Mouse (Mus musculus) MEL (cell line): ENCODE data around the gene Actn1. TPM values are rescaled to one million over a fixed set of nuclear protein-coding genes. Genes with fewer than 3 reads are reported as not detected.

Experiments used
- DNase-seq: peaks from one replicate; pipeline ENCODE4 v3.0.0; 2011; ENCODE audit warnings: low read depth, low spot score
- H3K27ac ChIP-seq: 2 replicates; pipeline ENCODE4 v1.5.1; 2012; ENCODE audit warnings: low read depth, mild to moderate bottlenecking, control low read depth, low read length, moderate library complexity; ENCODE audit not compliant: control insufficient read depth
- H3K27me3 ChIP-seq, 2 experiments: fragments of 150-350 bp in 1 of 2; sonication (generic) in 1 of 2; 2 replicates each; pipeline ENCODE4 v1.6.1; 2012; ENCODE audit warnings: low read length in 2 of 2, mild to moderate bottlenecking in 2 of 2, improper control_type of control experiment in 1 of 2, moderate library complexity in 1 of 2; ENCODE audit not compliant: insufficient read depth in 2 of 2, control insufficient read depth in 1 of 2
- H3K36me3 ChIP-seq, 2 experiments: 2 replicates each; pipeline ENCODE4 v1.6.1; 2012 to 2014; ENCODE audit warnings: low read length in 2 of 2, improper control_type of control experiment in 1 of 2, inconsistent platforms in 1 of 2, mild to moderate bottlenecking in 1 of 2; ENCODE audit not compliant: insufficient read depth in 2 of 2, control insufficient read depth in 1 of 2
- H3K4me1 ChIP-seq, 2 experiments: fragments of 150-350 bp in 1 of 2; sonication (generic) in 1 of 2; 2 replicates each; pipeline ENCODE4 v1.6.1; 2012; ENCODE audit warnings: low read length in 2 of 2, improper control_type of control experiment in 1 of 2, mild to moderate bottlenecking in 1 of 2; ENCODE audit not compliant: insufficient read depth in 2 of 2, control insufficient read depth in 1 of 2
- H3K4me3 ChIP-seq, 2 experiments: fragments of 150-350 bp in 1 of 2; sonication (generic) in 1 of 2; 2 replicates each; pipeline ENCODE4 v1.5.1; 2012; ENCODE audit warnings: low read depth in 2 of 2, low read length in 2 of 2, mild to moderate bottlenecking in 2 of 2, moderate library complexity in 2 of 2, control low read depth in 1 of 2, improper control_type of control experiment in 1 of 2; ENCODE audit not compliant: control insufficient read depth in 1 of 2, insufficient read depth in 1 of 2
- H3K79me2 ChIP-seq: 2 replicates; pipeline ENCODE4 v1.6.1; 2012; ENCODE audit warnings: mild to moderate bottlenecking, low read length, moderate library complexity; ENCODE audit not compliant: control insufficient read depth, poor library complexity, insufficient read depth
- H3K9ac ChIP-seq: 2 replicates; pipeline ENCODE4 v1.6.1; 2012; ENCODE audit warnings: low read depth, mild to moderate bottlenecking, control low read depth, low read length, moderate library complexity; ENCODE audit not compliant: control insufficient read depth, poor library complexity, severe bottlenecking
- H3K9me3 ChIP-seq: fragments of 150-350 bp; sonication (generic); replicated peaks from 2 replicates; pipeline ENCODE4 v1.6.1; 2012; ENCODE audit warnings: mild to moderate bottlenecking, low read length, improper control_type of control experiment, moderate library complexity; ENCODE audit not compliant: insufficient read depth
- CHD1 ChIP-seq: IDR thresholded peaks from 2 replicates; pipeline ENCODE4 v1.6.1; 2012; ENCODE audit warnings: low read depth, mild to moderate bottlenecking, inconsistent platforms, low read length, improper control_type of control experiment
- CHD2 ChIP-seq: IDR thresholded peaks from 2 replicates; pipeline ENCODE4 v1.6.1; 2011; ENCODE audit warnings: low read length, improper control_type of control experiment
- CTCF ChIP-seq, 3 experiments: IDR thresholded peaks in 2 of 3; conservative IDR thresholded peaks in 1 of 3; 2 replicates each; pipeline ENCODE4 v1.5.1; 2011 to 2012; ENCODE audit warnings: low read length in 3 of 3, low read depth in 2 of 3, mild to moderate bottlenecking in 2 of 3, improper control_type of control experiment in 1 of 3, inconsistent platforms in 1 of 3, mixed read lengths in 1 of 3, moderate library complexity in 1 of 3; ENCODE audit not compliant: control insufficient read depth in 1 of 3, insufficient read depth in 1 of 3, poor library complexity in 1 of 3, severe bottlenecking in 1 of 3
- E2F4 ChIP-seq: IDR thresholded peaks from 2 replicates; pipeline ENCODE4 v1.6.1; 2011; ENCODE audit warnings: low read depth, low read length, improper control_type of control experiment, borderline replicate concordance
- ELF1 ChIP-seq: IDR thresholded peaks from 2 replicates; pipeline ENCODE4 v1.6.1; 2014; ENCODE audit warnings: low read depth, mild to moderate bottlenecking, inconsistent platforms, low read length, improper control_type of control experiment, moderate library complexity
- ETS1 ChIP-seq: IDR thresholded peaks from 2 replicates; pipeline ENCODE4 v1.6.1; 2012; ENCODE audit warnings: low read depth, mild to moderate bottlenecking, inconsistent platforms, low read length, improper control_type of control experiment, moderate library complexity
- GABPA ChIP-seq: IDR thresholded peaks from 2 replicates; pipeline ENCODE4 v1.6.1; 2012; ENCODE audit warnings: low read depth, mild to moderate bottlenecking, inconsistent platforms, low read length, improper control_type of control experiment, moderate library complexity
- GATA1 ChIP-seq: IDR thresholded peaks from 2 replicates; pipeline ENCODE4 v1.6.1; 2011; ENCODE audit warnings: low read depth, low read length, improper control_type of control experiment
- HCFC1 ChIP-seq: IDR thresholded peaks from 2 replicates; pipeline ENCODE4 v1.6.1; 2012; ENCODE audit warnings: low read depth, mild to moderate bottlenecking, inconsistent platforms, low read length, improper control_type of control experiment, moderate library complexity
- MAFK ChIP-seq: IDR thresholded peaks from 2 replicates; pipeline ENCODE4 v1.6.1; 2011; ENCODE audit warnings: low read depth, mild to moderate bottlenecking, low read length, improper control_type of control experiment, borderline replicate concordance
- MEF2A ChIP-seq: IDR thresholded peaks from 2 replicates; pipeline ENCODE4 v1.6.1; 2014; ENCODE audit warnings: low read depth, mild to moderate bottlenecking, inconsistent platforms, low read length, improper control_type of control experiment; ENCODE audit not compliant: poor library complexity, insufficient replicate concordance, severe bottlenecking; ENCODE audit errors: extremely low read depth
- NELFE ChIP-seq: IDR thresholded peaks from 2 replicates; pipeline ENCODE4 v1.6.1; 2011; ENCODE audit warnings: low read depth, low read length, improper control_type of control experiment
- NRF1 ChIP-seq: IDR thresholded peaks from 2 replicates; pipeline ENCODE4 v1.6.1; 2014; ENCODE audit warnings: low read depth, mild to moderate bottlenecking, inconsistent platforms, low read length, improper control_type of control experiment, moderate library complexity; ENCODE audit not compliant: poor library complexity, insufficient read depth, severe bottlenecking
- POLR2A ChIP-seq, 2 experiments: IDR thresholded peaks; 2 replicates each; pipeline ENCODE4 v1.6.1; 2011 to 2012; ENCODE audit warnings: low read length in 2 of 2, mild to moderate bottlenecking in 2 of 2, control low read depth in 1 of 2, improper control_type of control experiment in 1 of 2, low read depth in 1 of 2, moderate library complexity in 1 of 2; ENCODE audit not compliant: control insufficient read depth in 1 of 2, insufficient read depth in 1 of 2, poor library complexity in 1 of 2
- POLR2AphosphoS2 ChIP-seq: IDR thresholded peaks from 2 replicates; pipeline ENCODE4 v1.6.1; 2011; ENCODE audit warnings: low read length, improper control_type of control experiment
- POLR2AphosphoS5 ChIP-seq: IDR thresholded peaks from 2 replicates; pipeline ENCODE4 v1.6.1; 2012; ENCODE audit warnings: low read depth, borderline replicate concordance, mild to moderate bottlenecking, inconsistent platforms, low read length, moderate library complexity, mixed read lengths
- RAD21 ChIP-seq: IDR thresholded peaks from 2 replicates; pipeline ENCODE4 v1.6.1; 2011; ENCODE audit warnings: mild to moderate bottlenecking, low read depth, low read length, improper control_type of control experiment
- RCOR1 ChIP-seq: IDR thresholded peaks from 2 replicates; pipeline ENCODE4 v1.6.1; 2012; ENCODE audit warnings: low read depth, mild to moderate bottlenecking, inconsistent platforms, low read length, improper control_type of control experiment
- TAL1 ChIP-seq: IDR thresholded peaks from 2 replicates; pipeline ENCODE4 v1.6.1; 2012; ENCODE audit warnings: mild to moderate bottlenecking, inconsistent platforms, low read length, moderate library complexity, mixed read lengths
- TCF12 ChIP-seq: IDR thresholded peaks from 2 replicates; pipeline ENCODE4 v1.6.1; 2014; ENCODE audit warnings: low read depth, mild to moderate bottlenecking, inconsistent platforms, low read length, improper control_type of control experiment, moderate library complexity
- UBTF ChIP-seq: IDR thresholded peaks from 2 replicates; pipeline ENCODE4 v1.6.1; 2012; ENCODE audit warnings: low read depth, mild to moderate bottlenecking, inconsistent platforms, low read length, improper control_type of control experiment, moderate library complexity, borderline replicate concordance; ENCODE audit not compliant: insufficient read depth
- USF2 ChIP-seq, 2 experiments: IDR thresholded peaks; 2 replicates each; pipeline ENCODE4 v1.6.1; 2011 to 2012; ENCODE audit warnings: improper control_type of control experiment in 2 of 2, low read length in 2 of 2, borderline replicate concordance in 1 of 2, inconsistent platforms in 1 of 2, low read depth in 1 of 2, mild to moderate bottlenecking in 1 of 2; ENCODE audit not compliant: insufficient read depth in 1 of 2
- ZC3H11A ChIP-seq: IDR thresholded peaks from 2 replicates; pipeline ENCODE4 v1.6.1; 2012; ENCODE audit warnings: low read depth, mild to moderate bottlenecking, inconsistent platforms, low read length, improper control_type of control experiment
- ZMIZ1 ChIP-seq: IDR thresholded peaks from 2 replicates; pipeline ENCODE4 v1.6.1; 2012; ENCODE audit warnings: low read depth, mild to moderate bottlenecking, inconsistent platforms, low read length, improper control_type of control experiment, moderate library complexity
- ZNF384 ChIP-seq: IDR thresholded peaks from 2 replicates; pipeline ENCODE4 v1.6.1; 2012; ENCODE audit warnings: low read depth, mild to moderate bottlenecking, inconsistent platforms, low read length, improper control_type of control experiment
- polyA plus RNA-seq, 2 experiments: library from polyadenylated mRNA; stranded (reverse) in 1 of 2; unstranded in 1 of 2; fragments of >175 nt in 1 of 2; fragments of >200 nt in 1 of 2; gene quantifications; 2 replicates each; pipeline versions ENCODE4 v1.2.1 to v1.2.4; 2012; ENCODE audit warnings: low replicate concordance in 2 of 2, low read depth in 1 of 2; ENCODE audit not compliant: insufficient read length in 2 of 2, insufficient read depth in 1 of 2, missing spikeins in 1 of 2
- total RNA-seq: library from RNA; depleted of rRNA; stranded (reverse); fragments of 300-350 nt; gene quantifications from 2 replicates; pipeline ENCODE4 v1.2.3, GENCODE M21; 2012

Actn1 gene
- total and polyA plus RNA-seq, 3 experiments: 7.8 to 27.0 TPM; not detected in 1

DNA sequence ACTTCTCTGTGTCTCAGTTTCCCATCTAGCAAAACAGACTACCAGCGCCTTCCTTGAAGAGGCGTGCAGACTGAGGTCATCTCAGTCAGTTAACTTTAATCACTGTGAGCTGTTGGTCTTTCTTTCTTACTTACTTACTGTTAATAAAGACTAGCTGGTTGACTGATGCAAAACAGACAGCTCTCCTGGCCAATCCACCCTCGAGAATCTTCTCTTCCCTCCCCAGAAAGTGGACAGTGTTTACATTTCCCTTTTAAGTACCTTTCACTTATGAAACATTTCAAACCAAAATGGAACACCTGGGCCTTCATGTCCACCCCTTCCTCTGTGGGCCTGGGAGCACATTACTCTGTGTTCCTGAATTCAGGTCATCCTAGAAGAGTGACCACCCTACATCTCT is 8.6 kb downstream of the Actn1 start:
- no peaks in the 10 kb centered on the region for H3K9me3 ChIP-seq
- DNase-seq: no peak
- H3K4me1 ChIP-seq: no peaks in the 10 kb centered on the region
- H3K9ac ChIP-seq: no peak overlapping the region
- no peak overlapping the region for H3K4me3 ChIP-seq
- no peaks in the 10 kb centered on the region for H3K27me3 ChIP-seq
- no peaks in the 10 kb centered on the region for H3K36me3 ChIP-seq
- H3K79me2 ChIP-seq: 0 out of 2 replicates have a peak, but pooled peaks cover 1% of the 10 kb centered on the region
- TF ChIP-seq NELFE (no peak), NRF1 (no peak), GABPA (no peak), POLR2AphosphoS2 (no peak), CTCF (IDR thresholded peaks at IDR 0.05 in 2 of 3, conservative IDR thresholded peaks at IDR 0.05 in 1 of 3; ENCODE audit: control insufficient read depth in 1 of 3, insufficient read depth in 1 of 3, low read depth in 2 of 3, low read length in 3 of 3, poor library complexity in 1 of 3, severe bottlenecking in 1 of 3) (no peak), POLR2AphosphoS5 (no peak), HCFC1 (no peak), ZC3H11A (no peak), GATA1 (no peak), TCF12 (no peak), ELF1 (no peak)
- no peak overlapping the region for H3K27ac ChIP-seq

DNA sequence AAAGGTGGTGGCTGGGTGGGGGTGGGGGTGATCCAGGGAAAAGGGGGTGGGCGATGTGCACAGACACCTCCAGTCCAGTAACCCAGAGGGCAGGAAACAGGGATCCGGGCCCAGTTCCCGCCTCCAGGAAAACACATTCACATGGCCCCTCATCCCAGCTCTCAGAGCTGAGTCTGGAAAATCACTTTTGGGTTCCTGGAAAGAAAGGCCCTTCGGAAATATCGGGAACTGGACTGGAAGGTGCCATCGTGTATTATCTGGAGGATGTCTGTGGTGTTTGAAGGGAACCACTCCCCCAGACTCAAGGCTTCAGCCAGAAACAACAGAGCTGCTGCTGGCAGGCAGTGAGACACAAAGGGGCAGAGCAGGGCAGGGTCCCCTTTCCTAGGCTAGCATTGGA is 10.6 kb downstream of the Actn1 start:
- Histone ChIP-seq H3K4me3 (no peak overlapping the region), H3K4me1 (no peaks in the 10 kb centered on the region)
- no peak for TF ChIP-seq ZNF384
- no peak for TF ChIP-seq ELF1
- TF ChIP-seq MEF2A: no peak
- TF ChIP-seq CHD2: no peak
- TF ChIP-seq CHD1: no peak
- TF ChIP-seq UBTF: no peak
- TF ChIP-seq RCOR1: no peak
- no peak for TF ChIP-seq ETS1
- no peak for TF ChIP-seq E2F4
- TF ChIP-seq ZMIZ1: no peak
- TF ChIP-seq USF2 (IDR thresholded peaks at IDR 0.05; ENCODE audit: borderline replicate concordance in 1 of 2, insufficient read depth in 1 of 2, low read depth in 1 of 2, low read length in 2 of 2): no peak
- no peak for TF ChIP-seq TAL1
- TF ChIP-seq GABPA: no peak
- no peak for TF ChIP-seq POLR2A (IDR thresholded peaks at IDR 0.05; ENCODE audit: control insufficient read depth in 1 of 2, insufficient read depth in 1 of 2, low read depth in 1 of 2, low read length in 2 of 2, poor library complexity in 1 of 2)
- no peak for TF ChIP-seq GATA1
- TF ChIP-seq POLR2AphosphoS2: no peak
- no peak for TF ChIP-seq MAFK
- no peak for TF ChIP-seq RAD21

More for the DNA sequence above, 10.6 kb downstream of the Actn1 start:
- H3K27me3 ChIP-seq: no peaks in the 10 kb centered on the region
- H3K36me3 ChIP-seq: no peaks in the 10 kb centered on the region
- H3K9me3 ChIP-seq: no peaks in the 10 kb centered on the region
- no peak overlapping the region for H3K27ac ChIP-seq
- DNase-seq: no peak
- no peaks in the 10 kb centered on the region for H3K79me2 ChIP-seq
- H3K9ac ChIP-seq: no peak overlapping the region
